Mouse (Mus musculus) ES-Bruce4 (cell line): Measurements from ENCODE around the gene Ttc23l.

Experiments used
- CTCF ChIP-seq: IDR thresholded peaks from one replicate; pipeline ENCODE4 v1.8.1; 2011; ENCODE audit warnings: low read depth, low read length
- POLR2A ChIP-seq: IDR thresholded peaks from one replicate; pipeline ENCODE4 v1.8.1; 2011; ENCODE audit warnings: low read length; ENCODE audit not compliant: insufficient read depth

- no peak for TF ChIP-seq CTCF
- no peak for TF ChIP-seq POLR2A
These were observed 58.4 kb downstream of the Ttc23l start for GRCm38 (mm10) chr15:10500035-10500434.
